Mouse (Mus musculus): ENCODE results near the gene Atoh8. TPM values are rescaled to one million over a fixed set of nuclear protein-coding genes. Genes with fewer than 3 reads are reported as not detected.

The Atoh8 gene
- total RNA-seq, 2 experiments from 2014 or later: 0.22 to 0.51 TPM

GRCm38 (mm10) chr6:72232411-72232810 is 3.0 kb downstream of the Atoh8 start:
- no peak for ATAC-seq (ENCODE audit: poor library complexity, severe bottlenecking)

GRCm38 (mm10) chr6:72230875-72231274 is 4.5 kb downstream of the Atoh8 start:
- no peak for ATAC-seq (ENCODE audit: poor library complexity, severe bottlenecking)

- no peak for ATAC-seq (ENCODE audit: poor library complexity, severe bottlenecking)
Measured at GRCm38 (mm10) chr6:72227665-72228265, 7.6 kb downstream of the Atoh8 start.

GRCm38 (mm10) chr6:72227011-72227410 is 8.4 kb downstream of the Atoh8 start:
- ATAC-seq (ENCODE audit: poor library complexity, severe bottlenecking): no peak

DNA sequence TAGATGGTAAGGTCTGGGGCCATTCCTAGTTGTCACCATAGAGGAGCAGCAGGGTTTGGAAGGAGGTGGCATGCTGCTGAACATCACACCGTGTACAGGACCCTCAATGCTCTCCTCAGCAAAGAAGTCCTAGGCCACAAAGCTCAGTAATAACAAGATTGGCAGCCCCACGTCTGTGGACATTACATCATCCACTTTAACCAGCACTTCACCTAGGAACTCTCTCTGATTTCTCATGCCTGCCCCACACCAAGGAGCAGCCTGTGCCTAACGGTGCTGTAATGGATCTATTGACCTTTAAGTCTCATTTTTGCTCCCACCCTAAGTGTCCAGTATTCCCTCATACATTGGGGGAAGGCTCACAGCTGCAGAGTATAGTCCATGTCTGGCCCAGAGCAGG is 9.7 kb downstream of the Atoh8 start:
- ATAC-seq (ENCODE audit: poor library complexity, severe bottlenecking): no peak

DNA sequence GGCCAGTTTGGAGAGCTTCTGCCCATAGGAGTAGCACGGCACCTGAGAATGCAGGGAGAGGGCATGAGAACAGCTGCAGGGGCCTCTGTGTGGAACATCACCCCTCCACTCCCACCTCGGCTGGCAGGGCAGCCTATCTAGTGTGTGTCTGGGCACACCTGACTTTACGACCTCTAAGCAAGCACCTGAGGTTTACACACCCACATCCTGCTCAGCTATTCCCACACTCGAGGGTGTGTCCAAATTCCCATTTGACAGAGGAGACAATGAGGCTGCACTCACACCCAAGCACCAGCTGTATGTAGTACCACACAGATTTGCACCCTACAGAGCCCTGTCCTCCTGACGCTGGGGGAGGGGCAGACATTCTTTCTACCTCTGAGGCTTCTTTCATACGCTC is 11.5 kb downstream of the Atoh8 start:
- no peak for ATAC-seq (ENCODE audit: poor library complexity, severe bottlenecking)

DNA sequence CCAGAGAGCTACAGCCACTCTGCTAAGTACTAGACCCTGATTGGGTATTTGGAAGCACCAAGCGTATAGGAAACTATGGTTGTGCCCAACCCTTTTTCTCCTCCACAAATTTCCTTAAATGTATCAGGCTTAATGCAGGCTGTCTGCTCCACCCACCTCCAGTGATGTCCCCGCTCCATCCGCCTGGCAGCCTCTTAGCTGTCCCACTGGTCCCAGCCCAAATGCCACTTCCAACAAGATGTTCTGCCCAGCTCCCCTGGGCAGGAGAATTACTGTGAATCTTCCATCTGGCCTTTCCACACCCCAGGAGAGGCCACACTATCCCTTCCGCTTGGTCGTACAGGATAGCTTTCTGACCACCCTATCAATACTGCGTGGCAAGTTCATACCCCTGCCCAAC is 12.5 kb downstream of the Atoh8 start:
- no peak for ATAC-seq (ENCODE audit: poor library complexity, severe bottlenecking)

DNA sequence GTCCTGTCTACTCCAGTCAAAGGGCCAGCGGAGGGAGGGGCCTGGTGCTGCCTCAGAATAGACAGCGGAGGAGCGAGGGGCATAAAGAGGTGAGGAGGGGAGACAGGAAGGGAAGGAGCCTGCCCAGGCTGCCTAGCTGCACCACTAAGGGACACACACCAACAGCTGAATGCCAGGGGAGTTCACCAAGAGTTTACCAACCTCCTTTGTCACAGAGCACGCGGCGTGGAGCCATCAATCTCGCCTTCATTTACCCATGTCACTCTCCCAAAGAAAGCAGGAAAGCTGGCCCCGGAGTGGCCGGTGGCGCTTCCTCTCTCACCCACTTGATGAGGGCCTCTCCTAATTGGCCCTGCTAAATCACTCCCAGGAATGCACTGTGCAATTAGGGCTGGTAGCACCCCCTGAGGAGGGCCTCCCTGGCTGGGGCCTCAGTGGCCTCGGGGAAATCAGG is 13.1 kb downstream of the Atoh8 start:
- ATAC-seq (ENCODE audit: poor library complexity, severe bottlenecking): no peak

DNA sequence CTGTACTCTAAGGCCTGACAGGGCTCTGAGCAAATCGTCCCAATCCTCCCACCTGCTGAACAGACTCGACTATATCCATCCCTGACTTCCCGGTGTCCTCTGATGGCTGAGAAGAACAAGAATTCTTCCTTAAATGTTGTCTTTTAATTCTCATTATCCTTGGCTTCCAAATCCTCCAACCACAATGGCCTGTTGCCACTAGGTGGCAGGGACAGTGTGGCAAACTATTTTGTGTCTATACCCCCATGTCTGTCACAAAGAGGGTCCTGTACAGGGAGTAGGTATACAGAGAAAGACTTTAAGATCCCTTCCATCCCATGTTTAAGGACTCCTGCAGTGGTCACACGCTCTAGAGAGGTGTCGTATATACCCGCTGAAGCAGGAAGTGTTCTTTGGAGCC is 14.1 kb downstream of the Atoh8 start:
- ATAC-seq (ENCODE audit: poor library complexity, severe bottlenecking): no peak

GRCm38 (mm10) chr6:72219549-72219948 is 15.8 kb downstream of the Atoh8 start:
- no peak for ATAC-seq (ENCODE audit: poor library complexity, severe bottlenecking)

GRCm38 (mm10) chr6:72218281-72218680 is 17.1 kb downstream of the Atoh8 start:
- no peak for ATAC-seq (ENCODE audit: poor library complexity, severe bottlenecking)

- ATAC-seq (ENCODE audit: poor library complexity, severe bottlenecking): no peak
Measured at GRCm38 (mm10) chr6:72217415-72217784, 18.0 kb downstream of the Atoh8 start.

DNA sequence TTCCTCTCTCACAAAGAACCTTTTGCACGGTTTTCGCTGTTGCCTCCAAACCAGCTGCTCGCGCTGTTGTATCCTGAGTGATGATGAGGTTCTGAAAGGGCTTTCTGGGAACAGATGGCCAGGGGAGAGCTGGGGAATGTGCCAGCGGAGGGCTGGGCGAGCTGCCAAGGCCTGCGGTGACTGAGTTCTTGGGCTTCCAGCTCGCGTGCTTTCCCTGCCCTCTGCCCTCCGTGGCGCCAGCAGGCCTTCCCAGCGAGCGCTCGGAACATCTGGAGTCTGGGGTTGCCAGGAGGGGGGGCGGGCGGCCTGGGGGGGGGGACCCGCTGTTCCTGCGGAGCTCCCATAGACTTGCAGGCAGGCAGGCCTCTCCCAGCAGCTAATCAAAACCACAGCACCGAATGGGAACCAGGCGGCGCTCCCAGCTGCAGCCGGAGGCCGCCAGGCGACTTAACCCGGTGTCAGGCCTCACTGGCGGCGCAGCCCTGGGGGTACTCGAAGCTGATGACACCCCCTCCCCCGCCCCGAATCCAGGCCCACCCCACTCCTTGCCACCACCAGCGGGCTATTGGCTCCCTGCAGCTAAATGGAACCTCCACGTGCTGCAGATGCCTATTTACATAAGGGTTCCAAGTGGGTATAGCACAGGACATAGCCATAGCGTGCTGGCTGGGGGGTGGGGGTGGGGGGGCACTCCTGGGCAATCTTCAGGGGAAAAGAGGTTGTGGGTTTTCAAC is 18.5 kb downstream of the Atoh8 start:
- no peak for ATAC-seq (ENCODE audit: poor library complexity, severe bottlenecking)

DNA sequence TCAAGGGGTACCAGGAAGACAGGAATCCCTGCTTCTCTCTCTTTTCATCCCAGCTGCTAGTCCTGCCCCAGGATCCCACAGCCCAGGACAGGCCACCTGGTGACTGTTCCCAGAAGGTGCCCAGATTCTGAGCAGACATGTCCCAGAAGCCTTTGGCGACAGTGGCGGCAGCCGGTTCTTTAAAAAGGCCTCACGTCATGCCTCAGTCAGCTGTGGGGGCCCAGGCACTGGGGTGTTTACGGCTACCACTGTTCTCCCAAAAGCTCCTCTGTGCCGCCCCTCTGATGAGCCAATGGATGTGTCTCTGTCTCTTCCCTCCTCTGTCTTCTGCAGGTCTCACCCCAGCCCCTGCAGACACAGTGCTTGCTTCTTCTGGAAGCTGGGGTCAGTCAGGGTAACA is 19.8 kb downstream of the Atoh8 start:
- no peak for ATAC-seq (ENCODE audit: poor library complexity, severe bottlenecking)

DNA sequence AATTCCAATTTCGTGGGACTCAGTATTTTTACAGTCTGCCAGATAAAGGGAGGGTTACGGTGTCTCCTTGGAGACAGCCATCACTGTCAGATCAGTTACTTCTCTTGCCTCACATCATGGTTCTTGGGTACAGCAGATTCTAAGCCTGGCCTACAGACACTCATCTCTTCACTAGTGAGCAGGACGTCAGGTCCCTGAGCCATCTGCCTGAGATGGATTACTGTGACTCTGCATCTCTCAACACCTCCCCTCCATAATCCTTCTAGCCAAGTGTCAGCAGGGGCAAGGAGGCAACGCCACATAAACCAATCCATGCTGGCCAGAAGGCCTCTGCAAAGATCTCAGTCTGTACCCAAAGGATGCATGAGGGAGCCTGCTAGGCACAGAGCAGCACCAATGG is 24.0 kb downstream of the Atoh8 start:
- ATAC-seq (ENCODE audit: poor library complexity, severe bottlenecking): no peak

DNA sequence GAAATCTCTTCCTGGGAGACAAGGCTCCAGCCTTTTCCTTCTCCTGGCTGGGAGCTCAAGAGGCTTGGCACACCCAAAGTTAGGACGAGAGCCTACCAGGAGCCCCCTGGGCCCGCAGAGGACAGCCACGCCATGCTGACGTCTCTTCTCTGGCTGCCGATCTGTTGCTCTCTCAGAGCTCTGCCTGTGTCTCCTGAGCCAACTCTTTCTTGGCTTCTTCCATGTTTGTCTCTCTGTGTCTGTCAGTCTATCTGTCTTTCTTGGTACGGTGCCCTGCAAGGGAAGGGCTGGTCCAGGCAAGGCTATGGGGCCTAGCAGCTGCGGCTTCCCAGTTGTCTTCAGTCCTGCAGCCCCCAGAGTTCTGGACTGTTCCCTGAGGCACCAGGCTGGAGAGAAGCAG is 24.6 kb downstream of the Atoh8 start:
- no peak for ATAC-seq (ENCODE audit: poor library complexity, severe bottlenecking)

GRCm38 (mm10) chr6:72209738-72210137 is 25.6 kb downstream of the Atoh8 start:
- ATAC-seq (ENCODE audit: poor library complexity, severe bottlenecking): no peak

GRCm38 (mm10) chr6:72208406-72209045 is 26.9 kb downstream of the Atoh8 start:
- ATAC-seq (ENCODE audit: poor library complexity, severe bottlenecking): no peak

- ATAC-seq (ENCODE audit: poor library complexity, severe bottlenecking): no peak
Measured at GRCm38 (mm10) chr6:72206021-72206420, 29.4 kb downstream of the Atoh8 start.

GRCm38 (mm10) chr6:72204858-72205257 is 30.5 kb downstream of the Atoh8 start:
- no peak for ATAC-seq (ENCODE audit: poor library complexity, severe bottlenecking)

DNA sequence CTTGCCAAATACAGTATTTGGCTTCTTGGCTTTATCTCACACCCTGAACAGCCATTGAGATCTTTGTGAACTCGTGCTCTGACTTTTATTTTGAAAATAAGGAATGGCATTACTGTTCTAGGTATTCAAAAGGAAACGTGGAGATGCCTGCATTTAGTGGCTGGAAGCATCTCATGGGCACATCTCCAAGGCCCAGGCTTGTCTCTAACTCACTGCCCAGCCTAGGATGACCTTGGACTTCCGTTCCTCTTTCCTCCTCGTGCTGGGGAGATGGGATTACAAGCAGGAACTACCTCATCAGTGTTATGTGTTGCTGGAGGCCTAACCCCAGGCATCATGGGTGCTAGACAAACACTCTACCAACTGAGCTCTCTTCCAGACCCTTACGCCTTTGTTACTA is 32.1 kb downstream of the Atoh8 start:
- ATAC-seq (ENCODE audit: poor library complexity, severe bottlenecking): no peak

DNA sequence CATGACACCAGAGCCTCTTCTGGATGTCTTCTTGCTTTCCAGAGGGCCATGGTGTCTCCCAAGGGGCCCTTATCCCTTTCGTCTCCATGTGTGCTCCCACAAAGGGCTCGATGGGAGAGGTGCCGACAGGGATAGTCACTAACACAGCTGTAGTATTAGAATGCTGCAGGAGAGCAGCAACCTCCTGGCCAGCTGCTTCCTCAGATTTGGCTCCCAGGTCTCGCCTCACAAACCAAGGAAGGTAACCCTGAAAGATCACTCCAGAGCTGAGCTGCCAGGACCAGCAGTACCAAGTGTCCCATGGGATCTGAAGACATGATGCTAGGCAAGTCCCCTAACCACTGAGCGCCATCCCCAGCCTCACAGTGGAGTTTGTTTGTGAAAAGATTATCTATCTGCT is 32.6 kb downstream of the Atoh8 start:
- ATAC-seq (ENCODE audit: poor library complexity, severe bottlenecking): no peak

Data from megakaryocyte, adult 5-6 weeks (primary cell).